Mouse (Mus musculus): ENCODE measurements around the gene Tma7.
A peak's percentile ranks its signal among the peaks of the same experiment; 100 is the strongest.

Gene Tma7

DNA sequence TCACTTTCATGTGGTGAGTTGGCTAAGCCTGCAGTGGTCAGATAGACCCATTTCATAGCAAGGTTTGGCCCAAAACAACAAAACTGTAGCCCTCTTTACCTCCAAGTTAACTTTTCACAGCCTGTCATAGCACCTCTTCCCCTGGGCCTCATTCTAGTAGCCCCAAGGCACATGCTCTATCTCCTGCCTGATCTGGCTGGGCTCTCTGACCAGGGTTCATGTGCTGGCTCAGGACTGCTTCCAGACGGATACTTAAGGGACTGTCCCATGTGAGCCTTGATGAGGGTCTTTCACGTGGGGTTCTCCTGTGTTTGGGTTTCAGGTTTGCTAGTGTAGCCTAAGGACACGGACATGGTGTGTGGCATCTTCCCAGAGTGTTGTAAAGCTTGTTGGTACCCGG, 42.7 kb downstream of the Tma7 start:
- no peak for DNase-seq

DNA sequence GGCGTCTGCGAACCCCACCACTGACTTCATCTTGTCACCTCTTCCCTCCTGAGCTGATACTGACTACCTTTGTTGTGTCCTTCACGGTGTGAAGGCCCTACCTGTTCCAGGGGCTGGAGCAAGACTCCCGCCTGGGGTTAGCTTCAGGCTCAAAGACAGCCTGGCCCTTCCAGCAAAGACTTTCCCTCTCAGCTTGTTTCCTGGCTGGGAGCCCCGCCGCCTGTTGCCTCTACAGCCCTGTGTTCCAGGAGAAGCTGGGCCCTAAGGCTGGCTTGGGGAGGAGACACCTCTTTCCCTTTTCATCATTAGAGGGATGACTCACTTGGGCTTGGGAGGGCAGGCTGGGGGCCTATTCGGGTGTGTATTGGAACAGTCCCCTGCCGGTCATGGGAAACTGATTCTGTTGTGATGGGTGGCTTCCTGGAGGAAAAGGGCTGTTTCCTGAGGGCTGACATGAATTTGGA, 43.5 kb downstream of the Tma7 start:
- DNase-seq, result no peak

DNA sequence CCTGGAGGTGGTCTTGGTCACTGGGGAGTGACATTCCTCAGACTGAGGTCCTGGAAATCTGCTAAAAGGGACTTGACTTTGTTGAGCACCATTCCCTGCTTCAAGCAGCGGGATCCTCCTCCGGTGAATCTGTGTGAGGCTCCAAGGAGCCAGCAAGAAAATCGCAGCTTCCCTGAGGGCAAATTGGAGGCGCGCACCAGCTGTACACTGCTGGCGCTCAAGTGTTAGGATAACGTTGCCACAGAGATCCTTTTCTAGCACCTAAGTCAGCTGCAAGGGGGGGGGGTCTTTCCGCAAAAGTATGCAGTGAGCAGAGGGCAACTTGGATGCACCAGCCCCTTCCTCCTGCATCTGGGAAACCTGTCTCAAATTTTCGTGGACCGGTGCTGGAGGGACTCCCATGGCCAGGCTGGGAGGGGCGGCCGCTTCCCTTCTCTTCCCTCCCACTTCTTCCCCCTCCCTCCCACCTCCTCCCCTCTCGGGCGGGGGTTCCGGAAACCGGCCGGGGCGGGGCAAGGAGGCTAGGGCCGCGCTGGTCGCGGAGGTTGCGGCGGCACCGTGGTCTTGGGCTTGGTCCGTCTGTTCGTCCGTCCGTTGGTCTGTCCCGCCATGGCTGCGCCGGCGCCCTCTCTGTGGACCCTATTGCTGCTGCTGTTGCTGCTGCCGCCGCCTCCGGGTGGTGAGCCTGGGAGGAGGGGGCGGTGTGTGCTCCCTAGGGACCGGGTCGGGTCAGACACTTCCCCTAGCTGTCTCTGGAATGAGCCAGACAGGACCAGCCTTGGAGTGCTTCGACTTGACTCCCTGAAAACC, 44.1 kb downstream of the Tma7 start, which contains the start of gene Shisa5:
Gene Shisa5, plus strand, starts transcription at position 480 of the 810 bp plus-strand sequence.
- peak; percentile 75 for DNase-seq

DNA sequence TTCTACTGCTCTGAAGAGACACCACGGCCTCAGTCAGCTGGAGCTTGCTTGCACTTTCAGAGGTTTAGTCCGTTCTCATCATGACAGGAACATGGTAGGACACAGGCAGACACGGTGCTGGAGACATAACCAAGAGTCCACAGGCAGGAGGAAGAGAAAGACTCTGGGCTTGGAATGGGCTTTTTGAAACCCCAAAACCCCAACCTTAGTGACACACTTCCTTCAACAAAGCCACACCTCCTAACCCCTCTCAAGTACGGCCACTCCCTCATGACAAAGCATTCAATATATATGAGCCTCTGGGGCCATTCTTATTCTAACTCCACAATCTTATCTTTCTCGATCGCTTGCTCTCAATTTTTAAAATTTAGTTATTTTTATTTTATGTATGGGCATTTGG, 50.0 kb downstream of the Tma7 start:
- no peak for DNase-seq

DNA sequence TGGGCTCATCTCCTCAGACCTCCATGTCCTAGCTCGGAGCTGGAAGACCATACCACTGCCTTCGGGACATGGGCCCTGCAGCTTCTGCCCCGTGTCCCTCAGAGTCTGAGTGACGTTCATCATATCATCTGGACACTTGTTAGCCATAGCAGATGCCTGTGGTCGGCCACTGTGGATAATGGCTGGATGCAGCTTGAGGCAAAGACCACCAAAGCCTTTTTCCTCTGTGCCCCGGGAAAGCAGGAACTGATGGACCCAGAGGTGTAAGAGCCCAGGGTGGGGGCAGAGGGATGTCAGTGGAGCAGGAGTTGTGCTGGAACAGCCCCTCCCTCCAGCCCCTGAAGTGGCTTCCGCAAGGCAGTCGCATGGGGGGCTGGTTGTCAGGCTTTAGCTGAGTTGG, 50.7 kb downstream of the Tma7 start:
- DNase-seq, result no peak

DNA sequence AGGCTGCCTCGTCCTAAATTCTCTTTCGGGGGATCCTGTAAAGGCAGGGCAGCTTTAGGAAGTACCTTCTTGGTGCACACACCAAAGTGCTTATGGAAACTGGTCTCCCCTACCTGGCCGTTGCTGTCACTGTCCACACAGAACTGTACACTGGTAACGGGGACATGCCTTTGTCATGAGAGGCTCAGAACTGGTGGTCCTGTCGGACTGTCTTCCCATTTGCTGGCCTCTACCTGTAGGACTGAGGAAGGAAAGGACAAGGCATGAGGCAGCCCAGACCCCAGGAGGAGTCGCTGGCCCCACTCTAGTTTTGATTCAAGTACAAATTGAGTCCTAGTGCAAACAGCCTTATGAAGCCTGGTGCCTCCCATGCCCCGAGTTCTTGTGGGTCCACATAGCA, 51.4 kb downstream of the Tma7 start:
- DNase-seq, result no peak

DNA sequence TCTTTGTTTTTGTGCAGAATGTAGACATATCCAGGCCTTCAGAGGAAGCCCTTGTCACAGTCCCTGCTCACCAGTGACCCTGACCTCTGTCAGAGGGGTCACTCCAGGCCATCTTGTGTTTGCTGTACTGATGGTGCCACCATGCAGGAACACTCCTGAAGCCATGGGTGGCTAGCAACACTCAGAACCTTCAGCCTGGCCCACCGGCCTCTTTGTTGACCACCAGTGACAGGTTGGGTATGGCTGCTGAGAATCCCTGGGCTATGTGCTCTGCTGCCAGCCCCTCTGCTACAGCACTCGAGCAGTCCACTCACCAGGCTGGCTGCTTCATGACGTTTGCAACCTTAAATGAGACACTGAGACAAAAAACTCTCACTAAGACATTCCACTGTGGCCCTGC, 52.1 kb downstream of the Tma7 start:
- DNase-seq, result no peak

DNA sequence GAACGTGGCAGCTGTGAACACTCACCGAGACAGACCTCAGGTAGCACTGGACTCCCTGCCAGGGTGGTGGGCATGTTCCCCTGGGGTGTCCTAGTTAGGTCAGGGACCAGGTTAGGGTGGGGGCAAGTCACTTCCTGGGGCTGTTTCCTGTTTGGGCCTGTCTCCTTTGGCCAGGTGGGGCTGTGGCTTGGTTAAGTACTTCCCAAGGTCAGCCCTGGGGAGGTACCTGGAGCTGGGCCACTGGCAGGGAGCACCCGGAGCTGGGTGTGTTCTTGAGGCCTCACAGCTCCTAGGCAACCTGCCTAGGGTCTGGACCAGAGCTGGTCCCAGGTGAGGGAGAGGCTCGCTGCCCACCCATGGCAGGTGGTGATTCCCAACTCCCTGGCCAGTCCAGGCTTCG, 53.5 kb downstream of the Tma7 start:
- no peak for DNase-seq

DNA sequence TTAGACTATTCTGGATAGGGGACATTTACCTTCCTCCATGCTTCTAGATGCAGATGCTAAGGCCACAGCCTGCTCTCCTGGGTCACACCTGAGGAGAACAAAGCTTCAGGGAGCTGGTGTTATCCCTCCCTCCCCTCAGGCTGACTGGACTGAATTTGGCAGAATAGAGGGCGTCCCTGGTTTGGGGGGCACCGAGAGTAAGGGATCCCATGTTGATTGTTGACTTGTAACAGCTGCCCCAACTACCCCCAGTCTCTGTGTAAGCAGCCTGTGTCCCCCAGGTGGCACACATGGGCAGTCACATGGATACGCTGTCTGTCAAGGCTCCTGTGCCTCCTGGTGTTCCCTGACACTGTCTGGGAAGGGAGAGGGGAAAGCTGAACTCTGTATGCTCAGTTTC, 54.0 kb downstream of the Tma7 start:
- no peak for DNase-seq

DNA sequence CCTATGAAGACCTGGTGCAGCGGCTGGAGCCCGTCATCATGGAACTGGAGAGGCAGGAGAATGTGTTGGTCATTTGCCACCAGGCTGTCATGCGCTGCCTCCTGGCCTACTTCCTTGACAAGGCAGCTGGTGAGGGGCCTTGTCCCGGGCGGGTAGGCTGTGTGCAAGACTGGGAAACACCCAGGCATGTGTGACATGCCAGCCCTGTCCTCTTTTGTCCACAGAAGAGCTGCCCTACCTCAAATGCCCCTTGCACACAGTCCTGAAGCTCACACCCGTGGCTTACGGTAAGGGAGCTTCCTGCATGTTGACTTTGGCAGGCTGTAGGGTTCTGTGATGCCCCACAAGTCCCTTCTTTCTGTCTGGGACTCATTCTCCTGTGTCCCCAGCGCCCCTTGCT, 54.9 kb downstream of the Tma7 start:
- no peak for DNase-seq

Measured in retina, postnatal 1 day (tissue).